Mouse (Mus musculus): ENCODE results near the gene 4930469K13Rik.
"Not testable (repeated sequence)": the region's sequence is repeated elsewhere in the genome, so short reads cannot be mapped to it uniquely, and the experiment has no call there.

4930469K13Rik gene

GRCm38 (mm10) chr11:34098422-34098821 lies at the start of gene 4930469K13Rik:
4930469K13Rik (minus strand) TSS chr11:34098554.
- peak; percentile 30 to 36 for DNase-seq (ENCODE audit: low spot score in 2 of 2)

GRCm38 (mm10) chr11:34146934-34147333 lies 48.6 kb upstream of the 4930469K13Rik start:
- no peak for DNase-seq (ENCODE audit: low spot score in 2 of 2)

GRCm38 (mm10) chr11:34144421-34144820 lies 46.1 kb upstream of the 4930469K13Rik start:
- no peak for DNase-seq (ENCODE audit: low spot score in 2 of 2)

DNA sequence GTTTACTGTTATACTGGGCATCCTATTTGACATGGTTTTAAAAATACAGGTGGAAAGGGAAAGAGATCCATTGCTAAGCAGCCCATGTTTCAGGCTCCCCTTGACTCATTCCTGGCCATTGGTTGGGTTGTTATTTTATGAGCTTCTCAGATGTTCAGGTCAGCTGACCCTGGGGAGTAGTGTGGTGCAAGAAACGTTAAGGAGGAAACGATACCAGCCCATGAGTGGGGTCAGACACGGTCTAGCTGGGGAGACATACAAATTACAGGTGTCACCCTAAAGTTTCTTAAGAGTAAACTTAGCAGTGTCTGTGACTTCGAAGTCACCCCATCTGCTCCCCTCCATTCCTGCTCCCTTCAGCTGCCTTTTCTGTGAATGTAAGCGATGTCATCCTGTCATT lies 45.6 kb upstream of the 4930469K13Rik start:
- no peak for DNase-seq (ENCODE audit: low spot score in 2 of 2)

GRCm38 (mm10) chr11:34139296-34139695 lies 40.9 kb upstream of the 4930469K13Rik start:
- DNase-seq (ENCODE audit: low spot score in 2 of 2): no peak

- no peak for DNase-seq (ENCODE audit: low spot score in 2 of 2)
These were observed 30.1 kb upstream of the 4930469K13Rik start for GRCm38 (mm10) chr11:34128412-34128811.

DNA sequence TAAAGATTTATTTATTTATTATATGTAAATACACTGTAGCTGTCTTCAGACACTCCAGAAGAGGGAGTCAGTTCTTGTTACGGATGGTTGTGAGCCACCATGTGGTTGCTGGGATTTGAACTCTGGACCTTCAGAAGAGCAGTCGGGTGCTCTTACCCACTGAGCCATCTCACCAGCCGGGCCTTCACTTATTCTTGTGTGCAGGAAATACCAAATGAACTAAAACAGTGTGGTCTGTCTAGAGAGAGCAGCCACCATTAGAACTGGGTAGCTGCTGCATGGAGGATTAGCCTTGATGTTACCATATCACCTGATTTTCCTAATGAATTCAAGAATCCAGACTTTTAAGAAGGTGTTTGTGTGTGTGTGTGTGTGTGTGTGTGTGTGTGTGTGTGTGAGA lies 27.4 kb upstream of the 4930469K13Rik start:
- not testable (repeated sequence) for DNase-seq (ENCODE audit: low spot score in 2 of 2)

GRCm38 (mm10) chr11:34124852-34125251 lies 26.5 kb upstream of the 4930469K13Rik start:
- DNase-seq (ENCODE audit: low spot score in 2 of 2): no peak

- peak; percentile 57 to 62 for DNase-seq (ENCODE audit: low spot score in 2 of 2)
These were observed 24.8 kb upstream of the 4930469K13Rik start for GRCm38 (mm10) chr11:34123147-34123546.

DNA sequence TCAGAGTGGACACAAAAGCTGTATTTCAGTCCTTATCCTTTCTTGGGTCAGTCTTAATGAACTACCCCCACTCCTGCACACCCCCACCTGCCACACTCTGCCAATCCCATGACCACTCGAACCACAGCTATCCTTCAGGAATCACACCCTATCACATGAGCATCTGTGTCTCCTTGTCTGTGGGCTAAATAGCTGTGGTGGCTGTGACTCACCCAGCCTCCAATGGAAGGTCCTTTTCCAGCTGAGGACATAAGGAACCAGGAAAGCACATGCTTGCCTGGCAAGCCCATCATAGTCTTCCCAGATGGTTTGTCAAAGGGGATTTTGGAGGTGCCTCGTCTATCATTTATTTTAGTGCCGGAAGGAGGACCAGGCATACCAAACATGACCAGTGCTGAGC lies 20.0 kb upstream of the 4930469K13Rik start:
- no peak for DNase-seq (ENCODE audit: low spot score in 2 of 2)

DNA sequence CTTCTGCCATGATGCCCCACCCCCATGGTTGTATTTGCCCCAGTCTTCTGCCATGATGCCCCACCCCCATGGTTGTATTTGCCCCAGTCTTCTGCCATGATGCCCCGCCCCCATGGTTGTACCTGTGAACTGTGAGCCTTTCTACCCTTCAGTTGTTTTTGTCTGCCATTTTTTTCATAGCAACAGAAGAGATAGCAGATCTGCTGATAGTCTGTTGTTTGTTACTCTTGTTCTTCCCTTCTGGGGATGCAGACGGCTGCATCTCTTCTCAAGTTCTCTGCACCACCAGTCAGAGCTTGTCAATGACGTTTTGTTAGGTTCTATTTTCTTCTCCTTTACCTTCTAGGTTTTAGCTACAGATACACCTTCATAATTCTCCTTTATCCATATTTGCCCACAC lies 19.2 kb upstream of the 4930469K13Rik start:
- no peak for DNase-seq (ENCODE audit: low spot score in 2 of 2)

DNA sequence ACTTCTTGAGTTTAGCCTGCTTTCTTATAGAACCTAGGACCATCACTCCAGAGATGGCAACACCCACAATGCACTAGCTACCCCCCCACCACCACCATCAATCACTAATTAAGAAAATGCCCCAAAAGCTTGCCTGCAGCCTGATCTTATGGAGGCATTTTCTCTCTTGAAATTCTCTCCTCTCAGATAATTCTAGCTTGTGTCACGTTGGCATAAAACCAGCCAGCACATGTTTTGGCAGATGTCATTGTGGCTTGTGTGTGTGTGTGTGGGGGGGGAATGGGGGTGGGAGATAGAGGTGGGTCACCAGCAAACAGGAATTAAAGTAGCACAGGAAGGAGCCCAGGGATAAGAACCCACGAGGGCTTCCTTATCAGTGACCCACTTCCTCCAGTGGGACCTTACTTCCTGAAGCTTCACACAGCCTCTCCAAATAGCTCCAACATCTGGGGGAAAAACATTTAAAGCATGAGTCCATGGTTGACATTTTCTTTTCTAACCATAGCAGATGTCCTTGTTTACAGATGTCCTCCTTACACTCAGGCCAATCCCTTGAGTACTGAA lies 18.3 kb upstream of the 4930469K13Rik start:
- no peak for DNase-seq (ENCODE audit: low spot score in 2 of 2)

GRCm38 (mm10) chr11:34113760-34114159 lies 15.4 kb upstream of the 4930469K13Rik start:
- DNase-seq (ENCODE audit: low spot score in 2 of 2): no peak

- peak; percentile 63 to 78 for DNase-seq (ENCODE audit: low spot score in 2 of 2)
These were observed 14.5 kb upstream of the 4930469K13Rik start for GRCm38 (mm10) chr11:34112781-34113380.

GRCm38 (mm10) chr11:34111940-34112339 lies 13.6 kb upstream of the 4930469K13Rik start:
- no peak for DNase-seq (ENCODE audit: low spot score in 2 of 2)

GRCm38 (mm10) chr11:34109260-34109659 lies 10.9 kb upstream of the 4930469K13Rik start:
- no peak for DNase-seq (ENCODE audit: low spot score in 2 of 2)

DNA sequence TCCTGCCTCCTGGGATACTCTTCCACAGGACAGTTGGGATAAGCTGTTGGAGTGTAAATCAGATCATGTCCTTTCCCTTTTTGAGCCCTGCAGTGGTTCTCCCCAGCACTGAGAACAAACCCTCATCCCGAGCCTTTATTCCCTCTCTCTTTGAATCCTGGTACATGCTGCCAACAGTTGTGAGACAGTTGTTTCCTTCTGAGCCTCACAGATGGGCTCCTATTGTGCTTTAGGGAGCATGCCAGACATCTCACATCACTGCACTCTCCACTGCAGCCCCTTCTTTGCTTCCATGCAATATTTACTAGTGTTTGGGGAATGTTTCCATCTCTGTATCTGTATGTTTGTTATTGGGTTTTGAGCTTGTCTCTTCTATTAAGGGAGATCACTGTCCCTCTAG lies 6.6 kb upstream of the 4930469K13Rik start:
- DNase-seq (ENCODE audit: low spot score in 2 of 2): no peak

- no peak for DNase-seq (ENCODE audit: low spot score in 2 of 2)
These were observed 3.5 kb upstream of the 4930469K13Rik start for GRCm38 (mm10) chr11:34101827-34102226.

DNA sequence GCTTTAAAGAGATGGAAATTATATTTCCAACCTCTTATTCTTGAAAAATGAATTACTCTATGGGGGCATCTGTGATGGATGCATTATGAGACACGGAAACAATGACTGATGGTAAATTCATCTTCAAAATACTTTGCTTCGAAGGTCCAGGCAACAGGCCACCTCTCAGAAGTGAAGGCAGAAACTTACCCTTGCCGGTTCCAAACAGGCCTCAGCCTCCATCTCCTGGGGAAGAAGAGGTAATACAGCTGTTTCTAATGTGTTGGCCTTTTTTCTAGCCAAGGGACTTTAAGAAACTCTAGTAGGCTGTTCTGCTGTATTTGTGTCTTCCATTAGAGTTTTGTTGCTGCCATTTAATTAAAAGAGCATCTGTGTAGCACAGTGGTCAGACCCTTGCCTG lies 11.3 kb downstream of the 4930469K13Rik start:
- no peak for DNase-seq (ENCODE audit: low spot score in 2 of 2)

- DNase-seq (ENCODE audit: low spot score in 2 of 2): no peak
These were observed 12.1 kb downstream of the 4930469K13Rik start for GRCm38 (mm10) chr11:34086164-34086751.

- DNase-seq (ENCODE audit: low spot score in 2 of 2): no peak
These were observed 13.7 kb downstream of the 4930469K13Rik start for GRCm38 (mm10) chr11:34084639-34085038.

GRCm38 (mm10) chr11:34083795-34084194 lies 14.6 kb downstream of the 4930469K13Rik start:
- no peak for DNase-seq (ENCODE audit: low spot score in 2 of 2)
